ENCODE assay signal across 24 mouse cellular contexts in genomic region chr1:134334111-134334827, GRCm38 (mm10). TPM values are rescaled to one million over a fixed set of nuclear protein-coding genes. Genes with fewer than 3 reads are reported as not detected.
A peak's percentile ranks its signal among the peaks of the same experiment; 100 is the strongest.
DNase-seq lines count a peak whose midpoint lies in the region; ATAC-seq and TF ChIP-seq lines count a peak whose summit lies in the region.
"Had no signal": no experiment of that assay in that cellular context is flagged by ENCODE, and none has a peak within 500 bp of the region (broad histone marks: within the 10 kb centered on the region; RNA-seq: fewer than 3 reads in every experiment).

No protein-coding gene starts in this region.

- ATAC-seq in heart, embryonic 11.5 days (replicated peaks; ENCODE audit: insufficient number of reproducible peaks, low FRiP score, low TSS enrichment): no peak
- no peak for ATAC-seq in hindbrain, postnatal 0 days
- no peak for ATAC-seq in hindbrain, embryonic 11.5 days (ENCODE audit: low FRiP score)
- no peak for ATAC-seq in megakaryocyte-erythroid progenitor cell, adult 5-6 weeks (replicated peaks; ENCODE audit: low FRiP score, low TSS enrichment, poor library complexity, severe bottlenecking)
- ATAC-seq: intestine, postnatal 0 days; liver, embryonic 12.5 days; midbrain, embryonic 15.5 days had no signal

- H3K4me1 ChIP-seq in heart, embryonic 11.5 days (ENCODE audit: control insufficient read depth, insufficient read depth, low read length): peaks cover 59% of the 10 kb centered on the region
- peaks cover 5% of the 10 kb centered on the region; the same call in 1 of the 2 replicates for H3K4me1 ChIP-seq in hindbrain, postnatal 0 days (ENCODE audit: insufficient read depth, low read length)
- H3K4me1 ChIP-seq in hindbrain, embryonic 11.5 days (replicated peaks; ENCODE audit: control insufficient read depth, insufficient read depth, low read length): no peaks in the 10 kb centered on the region; the same call in 1 of the 2 replicates

- H3K27ac ChIP-seq in heart, embryonic 11.5 days (ENCODE audit: low read depth, low read length): peak overlapping the region; percentile 41; the same call in 1 of the 2 replicates
- H3K27ac ChIP-seq in hindbrain, postnatal 0 days: 0 out of 2 replicates have a peak overlapping the region, but pooled peaks have one; percentile 51
- H3K27ac ChIP-seq in hindbrain, embryonic 11.5 days (ENCODE audit: low read depth, low read length): no peak overlapping the region
- H3K27ac ChIP-seq: hindbrain, embryonic 12.5 days; kidney, postnatal 0 days; limb, embryonic 10.5 days; liver, embryonic 12.5 days; lung, embryonic 15.5 days; macrophage; midbrain, embryonic 15.5 days had no signal

- DNase-seq in cerebellum, adult 8-10 months: peak; percentile 38
- DNase-seq in cerebellum, adult 11 months: no peak
- DNase-seq in heart, adult 9 months (ENCODE audit: low spot score in 2 of 2): no peak
- no peak for DNase-seq in hindbrain, postnatal 0 days (ENCODE audit: low spot score)
- no peak for DNase-seq in hindbrain, embryonic 11.5 days (ENCODE audit: low spot score)
- DNase-seq in heart, postnatal 4 days: peak; percentile 11
- DNase-seq: adrenal gland, adult 2 months; right cerebral cortex, adult 18-20 months; thymus, adult 18-20 months had no signal

- H3K9ac ChIP-seq in heart, embryonic 11.5 days (ENCODE audit: low read depth, low read length): no peak overlapping the region
- no peak overlapping the region for H3K9ac ChIP-seq in hindbrain, postnatal 0 days (replicated peaks; ENCODE audit: low read length)
- no peak overlapping the region for H3K9ac ChIP-seq in hindbrain, embryonic 11.5 days (ENCODE audit: low read depth, low read length)
- H3K9ac ChIP-seq: hindbrain, embryonic 12.5 days; liver, embryonic 12.5 days; lung, embryonic 15.5 days; midbrain, embryonic 15.5 days had no signal

- H3K36me3 ChIP-seq in heart, embryonic 11.5 days (ENCODE audit: control insufficient read depth, insufficient read depth, low read length): no peaks in the 10 kb centered on the region
- no peaks in the 10 kb centered on the region for H3K36me3 ChIP-seq in hindbrain, postnatal 0 days (ENCODE audit: insufficient read depth, low read length)
- no peaks in the 10 kb centered on the region for H3K36me3 ChIP-seq in hindbrain, embryonic 11.5 days (ENCODE audit: control insufficient read depth, insufficient read depth, low read length)
- H3K36me3 ChIP-seq: hindbrain, embryonic 12.5 days; limb, embryonic 10.5 days; liver, embryonic 12.5 days; lung, embryonic 15.5 days; midbrain, embryonic 15.5 days had no signal

- H3K4me2 ChIP-seq in heart, embryonic 11.5 days: no peak overlapping the region
- no peak overlapping the region for H3K4me2 ChIP-seq in hindbrain, postnatal 0 days (ENCODE audit: low read depth, low read length)
- H3K4me2 ChIP-seq in hindbrain, embryonic 11.5 days (replicated peaks; ENCODE audit: low read depth, low read length): no peak overlapping the region
- H3K4me2 ChIP-seq: hindbrain, embryonic 12.5 days; liver, embryonic 12.5 days; lung, embryonic 15.5 days; midbrain, embryonic 15.5 days had no signal

- no peaks in the 10 kb centered on the region for H3K9me3 ChIP-seq in heart, embryonic 11.5 days (replicated peaks; ENCODE audit: control insufficient read depth, low read length)
- H3K9me3 ChIP-seq in hindbrain, postnatal 0 days (ENCODE audit: low read length): no peaks in the 10 kb centered on the region
- H3K9me3 ChIP-seq in hindbrain, embryonic 11.5 days (ENCODE audit: control insufficient read depth, low read length): no peaks in the 10 kb centered on the region
- H3K9me3 ChIP-seq: hindbrain, embryonic 12.5 days; limb, embryonic 10.5 days; liver, embryonic 12.5 days; lung, embryonic 15.5 days; midbrain, embryonic 15.5 days had no signal

- TF ChIP-seq CTCF in hindbrain, postnatal 0 days (IDR thresholded peaks at IDR 0.05; ENCODE audit: low read depth): no peak

- H3K4me3 ChIP-seq in heart, embryonic 11.5 days (ENCODE audit: low read depth, low read length): no peak overlapping the region
- H3K4me3 ChIP-seq in hindbrain, postnatal 0 days (ENCODE audit: low read length): no peak overlapping the region
- no peak overlapping the region for H3K4me3 ChIP-seq in hindbrain, embryonic 11.5 days (ENCODE audit: low read depth, low read length)
- H3K4me3 ChIP-seq: hindbrain, embryonic 12.5 days; limb, embryonic 10.5 days; liver, embryonic 12.5 days; lung, embryonic 15.5 days; midbrain, embryonic 15.5 days had no signal

- no peaks in the 10 kb centered on the region for H3K27me3 ChIP-seq in heart, embryonic 11.5 days (ENCODE audit: control insufficient read depth, insufficient read depth, low read length)
- no peaks in the 10 kb centered on the region for H3K27me3 ChIP-seq in hindbrain, postnatal 0 days (ENCODE audit: insufficient read depth, low read length)
- H3K27me3 ChIP-seq in hindbrain, embryonic 11.5 days (ENCODE audit: control insufficient read depth, insufficient read depth, low read length): no peaks in the 10 kb centered on the region
- H3K27me3 ChIP-seq: hindbrain, embryonic 12.5 days; lung, embryonic 15.5 days; midbrain, embryonic 15.5 days had no signal

- 42% methylated on average over 7 of the region's 7 CpGs for WGBS in heart, embryonic 11.5 days (ENCODE audit: insufficient replicate concordance)
- WGBS in hindbrain, postnatal 0 days: 68% methylated on average over 7 of the region's 7 CpGs
- WGBS in hindbrain, embryonic 11.5 days: 81% methylated on average over 7 of the region's 7 CpGs

RNA-seq across cellular contexts. Expression of gene Ppfia4, which starts 1.5 kb away (rescaled TPM):
- polyA plus RNA-seq in heart, embryonic 11.5 days (2014; fragmentation: Nextera tagmentation; extraction: Ambion mirVana): 9.4 and 9.7 TPM in 2 replicates
- 42.7 and 46.5 TPM in 2 replicates for total RNA-seq in hindbrain, postnatal 0 days (2014; rRNA removed)
- 30.6 and 31.6 TPM in 2 replicates for polyA plus RNA-seq in hindbrain, postnatal 0 days (2015; fragmentation: Nextera tagmentation; extraction: Ambion mirVana)
- 1.9 and 2.1 TPM in 2 replicates for polyA plus RNA-seq in hindbrain, embryonic 11.5 days (2014; fragmentation: Nextera tagmentation; extraction: Ambion mirVana)
- total RNA-seq in heart, postnatal 4 days (2021): 1 to 10 TPM; 7.3 to 9.2 TPM
- 0.32 and 1.1 TPM in 2 replicates for total RNA-seq in megakaryocyte-erythroid progenitor cell, adult 5-6 weeks (2014; fragmentation: Nextera tagmentation)
- total RNA-seq in megakaryocyte-erythroid progenitor cell, adult 5-6 weeks (2017): 1.1 and 1.6 TPM in 2 replicates

RNA-seq across cellular contexts. Expression of gene Tmem183a, which starts 27.5 kb away (rescaled TPM):
- polyA plus RNA-seq in heart, embryonic 11.5 days (2014; fragmentation: Nextera tagmentation; extraction: Ambion mirVana): 75.1 and 78.8 TPM in 2 replicates
- total RNA-seq in hindbrain, postnatal 0 days (2014; rRNA removed): 189 and 200 TPM in 2 replicates
- polyA plus RNA-seq in hindbrain, postnatal 0 days (2015; fragmentation: Nextera tagmentation; extraction: Ambion mirVana): 100 and 106 TPM in 2 replicates
- 126 and 128 TPM in 2 replicates for polyA plus RNA-seq in hindbrain, embryonic 11.5 days (2014; fragmentation: Nextera tagmentation; extraction: Ambion mirVana)
- total RNA-seq in heart, postnatal 4 days (2021): 10 to 100 TPM; 33.8 to 42.5 TPM
- total RNA-seq in megakaryocyte-erythroid progenitor cell, adult 5-6 weeks (2014; fragmentation: Nextera tagmentation): 48.8 and 72.3 TPM in 2 replicates
- 51.4 and 57.0 TPM in 2 replicates for total RNA-seq in megakaryocyte-erythroid progenitor cell, adult 5-6 weeks (2017)

RNA-seq across cellular contexts. Expression of gene Myog, which starts 44.5 kb away (rescaled TPM):
- 3.7 and 4.2 TPM in 2 replicates for polyA plus RNA-seq in heart, embryonic 11.5 days (2014; fragmentation: Nextera tagmentation; extraction: Ambion mirVana)
- total RNA-seq in hindbrain, postnatal 0 days (2014; rRNA removed): 0.16 TPM in 1 of 2 replicates, not detected in the other
- not detected in 2 replicates for polyA plus RNA-seq in hindbrain, postnatal 0 days (2015; fragmentation: Nextera tagmentation; extraction: Ambion mirVana)
- polyA plus RNA-seq in hindbrain, embryonic 11.5 days (2014; fragmentation: Nextera tagmentation; extraction: Ambion mirVana): 5.5 and 12.2 TPM in 2 replicates
- under 1 TPM; 0.48 to 0.52 TPM for total RNA-seq in heart, postnatal 4 days (2021)
- total RNA-seq in megakaryocyte-erythroid progenitor cell, adult 5-6 weeks (2014; fragmentation: Nextera tagmentation): not detected in 2 replicates
- not detected in 2 replicates for total RNA-seq in megakaryocyte-erythroid progenitor cell, adult 5-6 weeks (2017)
- total RNA-seq: adrenal gland, adult 2 months; layer of hippocampus, adult 18-20 months; left cerebral cortex, adult 18-20 months had no signal
- polyA plus RNA-seq: adrenal gland, adult 2 months; macrophage; small intestine, adult 2 months had no signal

RNA-seq across cellular contexts. Expression of gene 4933406M09Rik, which starts 51.5 kb away (rescaled TPM):
- not detected in 2 replicates for polyA plus RNA-seq in heart, embryonic 11.5 days (2014; fragmentation: Nextera tagmentation; extraction: Ambion mirVana)
- not detected in 2 replicates for total RNA-seq in hindbrain, postnatal 0 days (2014; rRNA removed)
- not detected in 2 replicates for polyA plus RNA-seq in hindbrain, postnatal 0 days (2015; fragmentation: Nextera tagmentation; extraction: Ambion mirVana)
- polyA plus RNA-seq in hindbrain, embryonic 11.5 days (2014; fragmentation: Nextera tagmentation; extraction: Ambion mirVana): not detected in 2 replicates
- not detected for total RNA-seq in heart, postnatal 4 days (2021)
- total RNA-seq in megakaryocyte-erythroid progenitor cell, adult 5-6 weeks (2014; fragmentation: Nextera tagmentation): not detected in 2 replicates
- total RNA-seq in megakaryocyte-erythroid progenitor cell, adult 5-6 weeks (2017): not detected in 2 replicates
- total RNA-seq: adrenal gland, adult 2 months; gastrocnemius, adult 8-10 months; layer of hippocampus, adult 18-20 months; left cerebral cortex, adult 18-20 months had no signal
- polyA plus RNA-seq: adrenal gland, adult 2 months; embryonic facial prominence, embryonic 11.5 days; hindbrain, embryonic 12.5 days; intestine, postnatal 0 days; kidney, postnatal 0 days; limb, embryonic 10.5 days; liver, embryonic 12.5 days; lung, embryonic 15.5 days; macrophage; midbrain, embryonic 15.5 days; small intestine, adult 2 months had no signal

Comparison
In these comparisons a context has a peak if more than half of its experiments do, and no peak if none do; other contexts are left out.
1. DNase-seq: peak in cerebellum, adult 8-10 months (single experiment) and heart, postnatal 4 days (single experiment); none in cerebellum, adult 11 months (single experiment), heart, adult 9 months (0 of 2), hindbrain, postnatal 0 days (single experiment) and hindbrain, embryonic 11.5 days (single experiment).